Mouse (Mus musculus) liver, embryonic 15.5 days (tissue): ENCODE results near the gene Sez6. TPM values are rescaled to one million over a fixed set of nuclear protein-coding genes. Genes with fewer than 3 reads are reported as not detected.

Experiments used
- ATAC-seq: fragments of 200-750 bp; cut with Nextera tagmentation; 2 replicates; pipeline ENCODE4 v1.8.0; 2017; ENCODE audit warnings: moderate number of reproducible peaks, mild to moderate bottlenecking, moderate library complexity; ENCODE audit not compliant: insufficient read depth
- H3K27ac ChIP-seq: fragments of 300-500 bp; sonication (generic); replicated peaks from 2 replicates; pipeline ENCODE4 v1.5.1; 2015; ENCODE audit warnings: mild to moderate bottlenecking, inconsistent platforms
- H3K27me3 ChIP-seq: fragments of 300-500 bp; sonication (generic); 2 replicates; pipeline ENCODE4 v1.6.1; 2015; ENCODE audit warnings: mild to moderate bottlenecking, inconsistent platforms
- H3K36me3 ChIP-seq: fragments of 300-500 bp; sonication (generic); replicated peaks from 2 replicates; pipeline ENCODE4 v1.6.1; 2015; ENCODE audit warnings: moderate library complexity, mild to moderate bottlenecking, inconsistent platforms
- H3K4me1 ChIP-seq: fragments of 300-500 bp; sonication (generic); replicated peaks from 2 replicates; pipeline ENCODE4 v1.6.1; 2015; ENCODE audit warnings: inconsistent platforms
- H3K4me2 ChIP-seq: fragments of 300-500 bp; sonication (generic); 2 replicates; pipeline ENCODE4 v1.6.1; 2015; ENCODE audit warnings: moderate library complexity, mild to moderate bottlenecking, inconsistent platforms
- H3K4me3 ChIP-seq: fragments of 300-500 bp; sonication (generic); replicated peaks from 2 replicates; pipeline ENCODE4 v1.5.1; 2015; ENCODE audit warnings: mild to moderate bottlenecking, inconsistent platforms
- H3K9ac ChIP-seq: fragments of 300-500 bp; sonication (generic); 2 replicates; pipeline ENCODE4 v1.6.1; 2015; ENCODE audit warnings: moderate library complexity, mild to moderate bottlenecking, inconsistent platforms
- H3K9me3 ChIP-seq: fragments of 300-500 bp; sonication (generic); replicated peaks from 2 replicates; pipeline ENCODE4 v1.6.1; 2016; ENCODE audit warnings: inconsistent platforms
- WGBS: fragments of 180-500 bp; shearing (Covaris S2); methylation state at CpG from one replicate; pipeline ENCODE4 v1.1.7; 2015; ENCODE audit warnings: mixed read lengths; ENCODE audit not compliant: insufficient replicate concordance; 5-methylcytosine and 5-hydroxymethylcytosine counted together
- polyA plus RNA-seq: library from polyadenylated mRNA; unstranded; fragments of >200 nt; fragmentation: Nextera tagmentation; extraction: Ambion mirVana; gene quantifications from 2 replicates; pipeline ENCODE4 v1.2.1, GENCODE M21; 2015

The Sez6 gene
- polyA plus RNA-seq, 1 experiment from 2014 or later: 0.16 TPM

DNA sequence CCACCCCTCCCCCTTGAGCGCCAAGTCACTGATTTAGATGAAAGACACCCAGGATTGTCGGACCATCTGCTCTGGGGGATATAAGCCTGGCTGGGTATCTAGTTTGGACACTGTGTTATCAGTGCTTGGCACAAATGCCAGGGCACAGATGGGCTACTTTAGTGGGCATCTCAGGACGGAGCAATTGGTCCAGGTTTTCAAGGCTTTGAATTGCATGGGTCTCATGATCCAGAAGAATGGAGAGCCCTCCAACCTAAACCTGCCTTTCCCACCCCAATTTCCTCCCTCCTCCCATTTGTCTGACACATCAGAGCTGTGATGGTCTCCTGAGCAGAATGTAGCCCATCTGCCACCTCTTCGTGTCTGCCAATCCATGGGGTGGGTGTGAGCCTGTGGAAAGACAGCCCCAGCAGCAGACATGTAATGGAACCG, 20.2 kb downstream of the Sez6 start:
- no peaks in the 10 kb centered on the region for H3K4me1 ChIP-seq
- no peak overlapping the region for H3K4me2 ChIP-seq
- peaks cover 77% of the 10 kb centered on the region for H3K27me3 ChIP-seq
- no peak overlapping the region for H3K9ac ChIP-seq
- 44% methylated on average over 5 of the region's 5 CpGs for WGBS
- H3K36me3 ChIP-seq: no peaks in the 10 kb centered on the region
- ATAC-seq: no peak
- no peak overlapping the region for H3K27ac ChIP-seq
- no peak overlapping the region for H3K4me3 ChIP-seq
- no peaks in the 10 kb centered on the region for H3K9me3 ChIP-seq

DNA sequence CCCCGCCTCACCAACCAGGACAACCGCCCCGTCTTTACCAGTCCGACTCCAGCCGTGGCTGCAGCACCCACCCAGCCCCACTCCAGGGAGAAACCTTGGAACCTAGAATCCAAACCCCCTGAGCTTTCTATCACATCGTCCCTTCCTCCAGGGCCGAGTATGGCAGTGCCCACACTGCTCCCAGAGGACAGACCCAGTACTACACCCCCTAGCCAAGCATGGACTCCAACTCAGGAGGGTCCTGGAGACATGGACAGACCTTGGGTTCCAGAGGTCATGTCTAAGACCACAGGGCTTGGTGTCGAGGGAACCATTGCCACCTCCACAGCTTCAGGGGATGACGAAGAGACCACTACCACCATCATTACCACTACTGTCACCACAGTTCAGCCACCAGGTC, 23.1 kb downstream of the Sez6 start:
- Histone ChIP-seq H3K4me2 (no peak overlapping the region), H3K27me3 (peaks cover 62% of the 10 kb centered on the region), H3K36me3 (no peaks in the 10 kb centered on the region), H3K9me3 (no peaks in the 10 kb centered on the region), H3K4me3 (no peak overlapping the region), H3K9ac (no peak overlapping the region), H3K27ac (no peak overlapping the region), H3K4me1 (no peaks in the 10 kb centered on the region)
- ATAC-seq: no peak
- 22% methylated on average over 9 of the region's 9 CpGs for WGBS

GRCm38 (mm10) chr11:77956428-77956827, 25.8 kb downstream of the Sez6 start:
- H3K4me1 ChIP-seq: no peaks in the 10 kb centered on the region
- ATAC-seq: no peak
- WGBS: 41% methylated on average over 3 of the region's 3 CpGs

GRCm38 (mm10) chr11:77958268-77958667, 27.7 kb downstream of the Sez6 start:
- 59% methylated on average over 2 of the region's 2 CpGs for WGBS
- H3K4me3 ChIP-seq: no peak overlapping the region
- no peak overlapping the region for H3K27ac ChIP-seq
- no peak overlapping the region for H3K4me2 ChIP-seq
- H3K36me3 ChIP-seq: no peaks in the 10 kb centered on the region
- H3K4me1 ChIP-seq: no peaks in the 10 kb centered on the region
- no peak overlapping the region for H3K9ac ChIP-seq
- no peaks in the 10 kb centered on the region for H3K9me3 ChIP-seq
- H3K27me3 ChIP-seq: peaks cover 55% of the 10 kb centered on the region
- ATAC-seq: no peak

More at GRCm38 (mm10) chr11:77956428-77956827, 25.8 kb downstream of the Sez6 start:
- no peak overlapping the region for H3K4me2 ChIP-seq
- no peak overlapping the region for H3K27ac ChIP-seq
- no peak overlapping the region for H3K4me3 ChIP-seq
- H3K36me3 ChIP-seq: no peaks in the 10 kb centered on the region
- H3K9ac ChIP-seq: no peak overlapping the region
- H3K27me3 ChIP-seq: peaks cover 63% of the 10 kb centered on the region
- no peaks in the 10 kb centered on the region for H3K9me3 ChIP-seq

- Histone ChIP-seq H3K36me3 (no peaks in the 10 kb centered on the region), H3K27ac (no peak overlapping the region), H3K9me3 (no peaks in the 10 kb centered on the region), H3K4me3 (no peak overlapping the region), H3K27me3 (peaks cover 49% of the 10 kb centered on the region), H3K9ac (no peak overlapping the region), H3K4me1 (no peaks in the 10 kb centered on the region), H3K4me2 (no peak overlapping the region)
- 54% methylated on average over 9 of the region's 9 CpGs for WGBS
- ATAC-seq: no peak
These were observed 28.3 kb downstream of the Sez6 start for GRCm38 (mm10) chr11:77958932-77959331.

GRCm38 (mm10) chr11:77960199-77960598, 29.6 kb downstream of the Sez6 start:
- 41% methylated on average over 9 of the region's 9 CpGs for WGBS
- no peak overlapping the region for H3K4me3 ChIP-seq
- no peaks in the 10 kb centered on the region; the same call in 1 of the 2 replicates for H3K4me1 ChIP-seq
- no peak overlapping the region for H3K9ac ChIP-seq
- no peak overlapping the region for H3K27ac ChIP-seq
- no peaks in the 10 kb centered on the region for H3K9me3 ChIP-seq
- H3K4me2 ChIP-seq: no peak overlapping the region
- no peaks in the 10 kb centered on the region for H3K36me3 ChIP-seq
- no peak for ATAC-seq
- peaks cover 50% of the 10 kb centered on the region for H3K27me3 ChIP-seq

- Histone ChIP-seq H3K4me2 (no peak overlapping the region), H3K4me3 (no peak overlapping the region), H3K27me3 (peaks cover 53% of the 10 kb centered on the region), H3K27ac (no peak overlapping the region), H3K9ac (no peak overlapping the region), H3K4me1 (no peaks in the 10 kb centered on the region; the same call in 1 of the 2 replicates), H3K9me3 (no peaks in the 10 kb centered on the region), H3K36me3 (no peaks in the 10 kb centered on the region)
- WGBS: 31% methylated on average over 5 of the region's 5 CpGs
- no peak for ATAC-seq
These were observed 30.3 kb downstream of the Sez6 start for GRCm38 (mm10) chr11:77960898-77961297.

GRCm38 (mm10) chr11:77962946-77963345, 32.3 kb downstream of the Sez6 start:
- no peaks in the 10 kb centered on the region; the same call in 1 of the 2 replicates for H3K4me1 ChIP-seq
- H3K9ac ChIP-seq: no peak overlapping the region
- no peak for ATAC-seq
- peaks cover 50% of the 10 kb centered on the region for H3K27me3 ChIP-seq
- H3K27ac ChIP-seq: no peak overlapping the region
- no peaks in the 10 kb centered on the region for H3K9me3 ChIP-seq
- H3K4me3 ChIP-seq: no peak overlapping the region
- no peaks in the 10 kb centered on the region for H3K36me3 ChIP-seq
- 73% methylated on average over 10 of the region's 10 CpGs for WGBS
- H3K4me2 ChIP-seq: no peak overlapping the region

DNA sequence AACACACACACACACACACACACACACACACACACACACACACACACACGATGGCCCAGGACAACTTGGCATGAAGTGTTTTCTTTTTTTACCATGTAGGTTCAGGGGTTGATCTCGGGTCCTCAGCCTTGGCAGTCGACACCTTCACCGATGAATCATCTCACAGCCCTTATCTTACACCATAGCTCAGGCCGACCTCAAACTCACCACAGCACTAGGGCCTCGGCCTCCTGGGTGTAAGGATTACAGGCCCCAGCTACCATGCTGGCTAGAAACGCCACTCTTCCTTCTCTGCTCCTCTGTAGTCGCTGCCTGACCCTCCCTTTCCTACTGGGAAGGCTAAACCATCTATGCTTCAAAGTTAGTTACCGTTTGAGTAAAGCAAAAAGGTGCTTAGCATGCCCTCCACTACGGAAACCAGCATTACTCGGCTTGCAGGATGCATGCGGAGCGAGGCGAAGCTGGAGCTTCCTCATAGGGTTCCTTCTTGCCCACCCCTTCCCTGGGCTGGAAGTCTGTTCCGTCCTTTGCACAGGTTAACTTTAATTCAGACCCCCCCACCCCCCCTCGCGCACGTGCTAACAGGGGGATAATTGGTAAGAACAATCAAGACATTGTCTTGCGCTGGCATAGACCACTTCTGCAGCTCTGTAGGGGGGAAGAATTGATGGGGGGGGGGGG, 34.0 kb downstream of the Sez6 start:
- Histone ChIP-seq H3K4me1 (no peaks in the 10 kb centered on the region; the same call in 1 of the 2 replicates), H3K27ac (no peak overlapping the region), H3K4me3 (no peak overlapping the region), H3K9ac (no peak overlapping the region), H3K36me3 (no peaks in the 10 kb centered on the region), H3K4me2 (no peak overlapping the region), H3K9me3 (no peaks in the 10 kb centered on the region), H3K27me3 (peaks cover 46% of the 10 kb centered on the region)
- WGBS: 23% methylated on average over 19 of the region's 19 CpGs
- ATAC-seq: no peak

GRCm38 (mm10) chr11:77965101-77966036, 34.8 kb downstream of the Sez6 start:
- Histone ChIP-seq H3K4me1 (no peaks in the 10 kb centered on the region; the same call in 1 of the 2 replicates), H3K27ac (no peak overlapping the region), H3K9me3 (no peaks in the 10 kb centered on the region), H3K9ac (no peak overlapping the region), H3K4me2 (no peak overlapping the region), H3K27me3 (peaks cover 44% of the 10 kb centered on the region), H3K4me3 (no peak overlapping the region), H3K36me3 (no peaks in the 10 kb centered on the region)
- ATAC-seq: no peak
- whole genome bisulfite sequencing: 33% methylated on average over 17 of the region's 17 CpGs

DNA sequence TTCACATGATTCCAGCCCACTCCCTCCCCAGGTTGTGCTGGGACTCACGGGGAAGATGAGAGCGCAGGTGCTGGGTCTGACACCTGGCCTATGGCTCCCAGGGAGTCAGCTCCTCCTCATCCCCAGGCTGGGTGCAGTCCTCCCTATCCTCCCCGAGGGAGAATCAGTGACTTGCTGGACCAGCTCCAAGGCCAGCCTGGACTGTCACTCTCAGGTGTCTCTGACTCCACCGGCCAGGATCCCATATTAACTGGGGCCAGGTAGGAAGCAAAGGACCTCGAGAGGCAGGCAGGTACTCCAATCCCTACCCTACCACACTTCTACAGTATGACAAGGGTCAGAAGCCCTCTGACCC, 35.4 kb downstream of the Sez6 start:
- peaks cover 42% of the 10 kb centered on the region for H3K27me3 ChIP-seq
- no peak overlapping the region for H3K4me3 ChIP-seq
- 43% methylated on average over 5 of the region's 5 CpGs for WGBS

More for the DNA sequence above, 35.4 kb downstream of the Sez6 start:
- H3K9ac ChIP-seq: no peak overlapping the region
- ATAC-seq: no peak
- H3K9me3 ChIP-seq: no peaks in the 10 kb centered on the region
- H3K4me2 ChIP-seq: no peak overlapping the region
- H3K36me3 ChIP-seq: no peaks in the 10 kb centered on the region
- no peaks in the 10 kb centered on the region; the same call in 1 of the 2 replicates for H3K4me1 ChIP-seq
- no peak overlapping the region for H3K27ac ChIP-seq
